Mouse (Mus musculus) NIH3T3 (cell line): ENCODE measurements at regions not wholly inside any gene's neighbourhood (a gene's known extent, or its start where the extent isn't known, plus 50 kb on each side); places are given as distances from the start of the nearest gene placed in this dataset.
"Not testable (repeated sequence)": the region's sequence is repeated elsewhere in the genome, so short reads cannot be mapped to it uniquely, and the experiment has no call there.

Experiments
- DNase-seq: peaks from one replicate; pipeline ENCODE4 v3.0.0-alpha.2; 2012; ENCODE audit warnings: low read depth

DNA sequence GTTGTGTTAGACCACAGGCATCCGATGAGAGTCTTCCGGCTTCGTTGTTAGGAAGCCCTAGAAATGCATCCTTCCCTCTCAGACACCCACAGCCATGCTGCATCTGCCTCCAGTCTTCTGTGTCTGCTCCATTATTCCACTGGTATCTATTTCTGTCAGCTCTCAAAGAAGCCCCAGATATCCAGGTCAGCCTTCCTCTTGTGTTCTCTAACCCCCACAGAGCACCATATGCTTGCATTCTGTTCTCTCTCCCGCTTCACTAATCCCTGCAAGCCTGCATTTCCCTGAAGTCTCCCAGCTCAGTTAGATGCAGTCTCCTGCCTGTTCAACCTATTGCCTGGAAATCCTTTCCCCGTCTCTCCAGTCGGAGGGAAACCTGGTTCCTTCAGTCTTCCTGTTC, 53.6 kb upstream of the Wdfy3 start:
- no peak for DNase-seq

DNA sequence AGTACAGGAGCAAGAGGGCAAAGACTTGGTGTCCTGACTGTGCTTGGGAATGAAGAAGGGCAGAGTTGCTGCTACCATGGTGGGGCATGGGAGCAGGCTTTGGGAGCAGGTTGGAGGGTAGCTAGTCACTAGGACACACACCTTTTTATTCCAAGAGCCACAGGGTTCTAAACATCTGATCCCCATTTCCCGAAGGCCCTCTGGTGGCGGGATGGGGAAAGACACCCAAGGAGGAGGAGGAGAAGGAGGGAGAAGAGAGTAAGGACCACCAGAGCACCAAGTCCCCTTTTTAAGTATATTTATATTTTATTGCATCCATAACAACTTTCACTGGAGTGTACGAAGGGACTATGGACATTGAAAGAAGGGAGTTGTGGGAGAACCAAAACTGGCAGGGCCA, 57.0 kb upstream of the Wdfy3 start:
- DNase-seq = peak; percentile 38

DNA sequence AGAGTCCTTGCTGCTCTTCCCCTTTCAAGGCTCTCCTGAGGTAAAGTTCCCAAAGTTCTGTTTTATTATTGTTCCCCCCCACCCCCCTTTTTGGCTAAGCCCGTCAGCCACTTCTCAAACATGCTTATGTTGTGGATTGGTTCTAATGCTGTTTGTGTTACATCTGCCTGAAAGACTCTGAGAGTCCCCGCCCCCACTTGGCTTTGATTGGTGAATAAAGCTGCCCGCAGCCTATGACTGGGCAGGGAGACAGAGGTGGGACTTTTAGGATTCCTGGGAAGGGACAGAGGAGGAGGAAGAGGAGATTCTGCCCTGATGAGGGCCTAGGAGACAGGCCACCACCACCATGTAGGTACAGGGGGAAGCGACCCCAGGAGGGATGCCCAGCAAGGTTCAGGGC, 78.3 kb upstream of the Wdfy3 start:
- peak; percentile 17 for DNase-seq

DNA sequence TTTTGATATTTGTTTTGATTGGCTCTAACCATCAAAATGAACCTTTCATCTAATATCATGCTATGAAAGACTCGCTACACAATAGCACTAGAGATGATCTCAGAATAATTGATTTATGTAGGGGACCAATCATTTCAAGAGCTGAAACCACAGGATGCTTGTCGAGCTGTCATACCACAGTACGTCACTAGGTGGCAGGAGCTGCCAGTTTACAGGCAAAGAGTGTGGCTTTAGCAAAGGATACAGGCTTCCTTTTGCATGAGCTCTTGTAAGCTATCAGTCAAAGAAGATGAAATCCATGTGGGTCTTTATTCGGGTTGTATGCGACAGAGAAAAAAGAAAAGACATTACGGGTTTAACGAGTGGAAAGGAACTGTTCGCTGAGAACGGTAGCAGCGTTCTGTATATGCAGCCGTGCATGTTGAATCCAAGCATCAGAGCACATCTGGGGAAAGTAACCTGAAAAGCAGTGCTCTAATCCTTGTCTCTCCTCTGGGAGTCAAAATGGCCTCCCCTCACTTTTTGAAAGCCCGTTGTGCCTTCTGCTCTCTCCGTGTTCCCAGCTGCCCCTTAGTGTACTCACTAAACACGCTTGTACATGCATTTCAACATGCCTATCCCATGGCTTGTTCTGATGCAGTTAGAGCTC, 79.9 kb upstream of the Wdfy3 start:
- DNase-seq = peak; percentile 90

DNA sequence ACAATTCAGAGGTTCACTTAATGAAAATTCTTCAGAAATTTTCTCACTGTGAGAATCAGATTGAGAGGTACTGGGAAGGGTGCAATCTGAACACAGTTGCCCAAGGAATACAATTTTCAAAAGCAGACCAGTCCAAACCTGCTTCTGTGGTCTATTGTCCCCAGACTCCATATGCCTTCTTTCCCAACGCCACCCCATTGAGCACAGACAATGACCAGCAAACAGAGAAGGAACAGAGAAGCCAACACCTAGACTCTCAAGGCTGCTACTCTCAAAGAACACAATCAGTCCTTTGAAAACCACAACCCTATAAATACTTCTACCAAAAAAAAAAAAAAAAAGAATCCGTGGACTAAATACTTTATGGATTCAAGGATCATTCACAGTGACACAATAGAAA, 89.9 kb upstream of the Wdfy3 start:
- DNase-seq = no peak

DNA sequence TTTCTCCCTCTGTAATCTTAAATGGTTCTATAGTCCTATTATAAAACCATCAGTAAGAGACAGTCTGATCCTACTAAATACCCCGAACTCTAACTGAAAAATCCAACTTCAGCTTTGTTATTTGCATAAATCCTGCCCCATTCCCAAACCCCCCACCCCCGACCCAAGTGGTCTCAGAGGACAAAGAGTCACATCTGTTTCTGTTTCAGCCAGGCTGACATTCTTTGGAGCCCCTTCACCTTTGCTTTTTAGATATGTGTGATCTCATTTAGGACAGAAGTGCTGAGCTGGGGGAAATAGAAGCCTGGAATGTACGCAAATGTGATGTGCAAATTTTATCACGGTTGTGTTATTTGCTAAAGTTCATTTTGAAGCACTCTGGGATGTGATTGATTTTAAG, 98.3 kb upstream of the Wdfy3 start:
- DNase-seq = no peak

DNA sequence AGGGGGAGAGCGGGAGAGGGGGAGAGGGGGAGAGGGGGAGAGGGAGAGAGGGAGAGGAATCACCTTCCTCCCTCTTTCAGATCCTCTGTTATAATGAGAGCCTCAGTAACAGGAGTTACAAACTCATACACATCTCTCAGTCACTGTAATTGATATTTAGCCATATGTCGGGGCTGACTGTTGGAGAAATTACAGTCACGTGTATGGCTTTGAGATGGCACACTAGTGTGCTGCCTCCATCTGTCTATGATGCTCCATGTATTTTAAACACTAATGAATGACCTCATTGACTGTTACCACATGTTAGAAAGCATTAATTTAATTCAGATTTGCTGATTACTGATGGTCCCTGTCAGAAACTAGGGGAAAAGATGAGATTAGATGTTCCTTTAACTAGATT, 102.1 kb upstream of the Wdfy3 start:
- DNase-seq = no peak

DNA sequence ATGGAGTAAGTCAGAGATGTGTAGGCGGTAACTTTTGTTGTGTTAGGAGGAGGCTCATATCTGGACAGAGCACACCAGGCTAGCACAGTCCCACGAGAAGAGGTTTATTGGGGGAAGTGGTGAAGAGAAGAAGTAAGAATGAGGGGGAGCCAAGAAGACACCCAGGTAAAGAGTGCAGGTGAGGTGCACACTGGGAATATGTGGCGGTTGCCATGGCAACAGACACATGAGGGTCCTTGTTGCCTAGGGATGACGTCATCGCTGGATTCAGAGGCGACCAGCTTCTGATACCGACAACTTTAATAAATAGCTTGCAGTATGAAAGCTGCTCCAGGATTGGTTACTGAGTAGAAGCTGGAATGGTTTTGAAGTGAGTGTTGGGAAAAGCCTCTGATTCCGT, 110.5 kb upstream of the Wdfy3 start:
- no peak for DNase-seq

DNA sequence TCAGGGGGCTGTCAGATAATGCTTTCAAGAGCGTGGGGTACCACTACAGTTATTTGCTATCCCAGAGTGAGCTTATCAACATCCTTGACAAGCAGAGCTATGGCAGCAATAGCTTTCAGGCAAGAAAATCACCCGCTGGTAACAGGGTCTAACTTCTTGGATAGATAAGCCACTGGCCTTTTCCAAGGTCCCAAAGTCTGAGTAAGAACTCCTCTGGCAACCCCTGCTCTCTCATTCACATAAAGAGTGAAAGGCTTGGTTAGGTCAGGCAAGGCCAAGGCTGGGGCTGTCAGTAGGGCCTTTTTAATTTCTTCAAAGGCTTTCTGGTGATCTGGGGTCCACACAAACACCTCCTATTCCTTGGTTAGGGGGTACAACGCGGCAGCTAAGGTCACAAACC, 119.2 kb upstream of the Wdfy3 start:
- DNase-seq = not testable (repeated sequence)

DNA sequence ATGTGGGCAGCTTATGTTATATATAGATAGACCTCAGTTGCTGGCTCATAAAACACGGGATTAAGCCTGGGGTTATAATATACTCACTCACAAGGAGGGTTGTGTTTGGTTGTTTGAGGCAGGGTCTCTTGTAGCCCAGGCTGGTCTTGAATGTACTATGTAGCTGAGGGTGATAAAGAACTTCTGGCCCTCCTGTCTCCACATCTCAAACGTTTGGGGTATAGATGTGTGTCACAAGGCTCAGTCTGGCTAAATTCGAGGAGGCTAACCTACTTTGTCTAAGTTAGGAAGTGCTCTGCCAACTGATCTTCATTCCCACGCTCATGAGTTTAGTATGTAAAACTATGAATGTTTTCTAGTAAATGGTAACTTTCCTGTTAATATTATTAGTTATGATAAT, 136.7 kb upstream of the Wdfy3 start:
- DNase-seq = no peak

DNA sequence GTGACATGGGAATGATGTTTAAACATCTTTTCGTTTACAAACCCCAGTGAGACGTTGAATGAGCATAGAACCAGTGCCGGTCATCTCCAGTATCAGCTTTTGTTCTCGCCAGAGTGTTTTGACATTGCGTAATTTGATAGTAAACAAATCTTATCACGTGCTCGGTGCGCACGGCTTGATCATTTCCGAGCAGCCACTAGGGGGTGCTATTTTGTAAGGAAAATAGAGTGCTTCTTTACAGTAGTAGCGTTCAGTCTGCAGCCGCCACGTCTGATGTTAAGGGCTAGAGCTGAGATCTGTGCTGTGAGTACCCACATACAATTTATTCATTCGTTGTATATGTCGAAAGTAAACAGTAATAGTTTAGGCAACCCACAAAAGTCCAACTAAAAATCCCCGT, 137.2 kb upstream of the Wdfy3 start:
- peak; percentile 89 for DNase-seq

DNA sequence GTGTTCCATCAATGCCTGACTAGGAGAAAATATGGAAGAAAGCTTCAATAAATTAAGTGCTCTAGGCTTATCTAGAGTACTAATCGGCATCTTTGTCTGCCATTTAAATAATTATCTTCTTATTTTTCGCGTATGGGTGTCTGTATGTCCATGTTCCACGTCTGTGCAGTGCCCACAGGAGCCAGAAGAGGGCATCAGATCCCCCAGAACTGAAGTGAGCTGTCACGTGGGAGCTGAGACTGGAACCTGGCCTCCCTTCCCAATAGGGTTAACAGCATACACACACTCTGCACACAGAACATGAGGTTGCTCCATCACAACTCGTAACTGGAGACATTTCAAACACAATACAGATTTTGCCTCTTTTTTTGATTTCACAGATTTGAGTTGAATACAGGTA, 143.4 kb upstream of the Wdfy3 start:
- DNase-seq = peak; percentile 44

DNA sequence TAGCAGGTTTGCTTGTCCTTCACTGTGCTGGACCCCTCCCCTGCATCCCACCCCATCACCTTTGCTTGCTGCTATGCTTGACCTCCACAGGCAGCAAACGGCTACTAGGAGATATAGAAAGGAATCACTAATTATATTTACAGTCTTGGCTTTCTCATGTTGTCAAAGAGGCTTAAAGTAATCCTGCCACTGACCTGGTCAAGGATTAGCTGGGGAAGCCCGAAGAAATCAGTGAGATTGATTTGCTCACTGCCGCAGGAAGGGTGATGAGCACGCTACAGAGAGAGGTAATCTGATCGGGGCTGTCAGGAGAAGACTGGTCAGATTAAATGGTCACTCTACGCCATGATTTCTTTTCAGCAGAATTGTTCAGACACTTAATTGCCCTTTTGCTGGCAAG, 157.4 kb upstream of the Wdfy3 start:
- no peak for DNase-seq

DNA sequence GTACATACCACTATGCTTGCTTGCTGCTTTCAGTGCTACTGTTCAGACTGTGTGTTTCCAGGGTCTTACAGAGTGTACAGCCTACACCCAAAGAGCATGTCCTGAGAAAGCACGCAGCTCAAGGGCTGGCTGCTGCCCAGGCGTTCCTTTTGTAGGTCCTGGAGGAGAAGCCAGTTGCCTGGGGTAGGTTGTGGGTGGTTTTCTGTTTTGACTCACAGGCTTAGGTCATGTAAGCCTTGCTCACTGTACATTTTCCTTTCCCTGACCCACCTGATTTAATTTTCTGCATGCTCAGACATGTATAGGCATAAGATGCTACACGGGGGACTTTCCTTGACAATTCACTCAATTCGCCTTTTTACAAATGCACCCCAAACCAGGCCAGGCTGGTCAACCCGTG, 172.9 kb upstream of the Wdfy3 start:
- DNase-seq = no peak

DNA sequence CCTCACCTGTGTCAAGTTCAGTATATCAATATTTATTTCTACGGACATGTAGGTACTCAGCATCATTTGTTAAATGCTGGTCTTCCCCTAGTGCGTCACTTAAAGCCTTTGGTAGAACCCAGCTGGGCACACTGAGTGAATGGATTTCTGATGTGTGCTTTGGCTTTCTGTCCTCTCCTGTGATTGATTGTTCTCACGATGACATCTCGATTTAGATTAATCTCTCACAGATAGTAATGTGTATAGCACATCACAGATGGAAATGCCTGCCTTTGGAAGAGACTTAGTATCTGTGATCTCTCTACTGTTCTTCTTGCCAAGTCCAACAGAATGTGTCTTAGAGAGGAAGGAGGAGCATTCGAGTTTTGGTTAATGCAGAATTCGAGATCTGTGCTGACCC, 175.0 kb upstream of the Wdfy3 start:
- DNase-seq = no peak

DNA sequence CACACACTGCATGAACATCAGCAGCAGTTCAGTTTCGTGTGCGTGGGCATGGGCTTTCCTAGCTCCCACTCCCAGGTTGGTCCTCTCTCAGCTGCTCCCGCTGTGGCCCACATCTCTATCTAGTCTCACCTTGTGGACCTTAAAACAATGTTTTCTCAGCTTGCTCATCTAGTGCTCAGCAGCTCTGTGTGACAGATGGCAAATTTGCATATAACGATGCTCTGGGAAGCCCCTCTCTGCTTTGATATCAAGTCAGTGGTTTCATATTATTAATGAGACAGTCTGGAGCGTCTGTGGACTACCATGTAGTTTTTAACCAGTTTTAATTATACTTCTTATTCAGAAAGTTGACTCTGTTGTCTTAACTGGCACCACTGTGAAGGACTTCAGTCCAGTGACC, 179.0 kb upstream of the Wdfy3 start:
- DNase-seq = no peak

DNA sequence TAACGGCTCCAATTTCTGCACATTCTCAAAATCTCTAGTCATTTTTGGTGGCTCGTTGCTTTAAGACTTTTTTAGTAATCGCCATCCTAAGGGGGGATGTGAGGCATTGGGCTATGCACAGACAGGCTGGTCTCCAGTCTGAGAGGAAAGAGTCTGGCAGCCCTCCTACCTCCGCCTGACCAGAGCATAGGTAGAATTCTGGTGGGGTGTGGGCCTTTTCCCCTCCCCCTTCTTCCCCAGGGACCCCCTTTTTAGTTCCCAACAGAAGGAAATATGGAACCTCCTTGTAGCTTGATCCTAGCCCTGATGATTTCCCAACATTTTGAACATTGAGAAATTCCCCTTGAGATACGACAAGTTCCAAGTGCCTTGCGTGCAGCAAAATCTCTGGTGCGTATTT, 181.4 kb upstream of the Wdfy3 start:
- DNase-seq = no peak

DNA sequence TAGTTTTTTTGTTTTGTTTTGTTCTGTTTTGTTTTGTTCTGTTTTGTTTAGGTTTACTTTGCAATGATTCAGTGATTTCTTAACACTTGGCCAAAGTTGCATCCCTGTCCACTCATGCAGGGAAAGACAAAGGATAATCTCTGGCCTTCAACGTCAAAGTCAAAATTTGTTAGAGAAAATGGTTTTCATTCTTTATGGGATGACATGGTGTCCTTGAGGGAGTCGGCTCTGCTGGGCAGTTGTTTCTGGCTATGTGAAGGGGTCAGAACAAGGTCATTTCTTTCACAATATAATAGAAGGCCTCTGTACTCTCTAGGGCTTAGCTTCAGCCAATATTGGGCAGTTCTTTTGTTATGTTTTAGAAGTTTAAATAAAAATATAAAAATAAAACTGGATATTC, 184.1 kb upstream of the Wdfy3 start:
- no peak for DNase-seq

DNA sequence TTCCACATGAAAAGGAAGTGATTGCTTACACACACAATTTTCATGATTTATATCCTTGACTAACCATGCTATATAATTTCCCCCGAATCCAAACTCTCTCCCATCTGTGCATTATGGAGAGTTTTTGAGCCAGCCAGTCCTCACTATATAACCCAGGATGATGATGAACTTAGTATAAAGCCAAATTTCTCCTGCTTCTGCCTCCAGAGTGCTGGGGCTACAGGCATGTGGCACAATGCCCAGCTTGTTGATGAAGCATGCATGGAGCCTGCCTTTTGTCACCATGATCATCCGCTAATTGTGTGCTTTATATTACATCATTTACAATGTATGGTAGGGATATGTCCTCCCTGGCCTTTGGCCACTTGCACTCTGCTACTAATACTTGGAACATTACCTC, 187.4 kb upstream of the Wdfy3 start:
- no peak for DNase-seq

DNA sequence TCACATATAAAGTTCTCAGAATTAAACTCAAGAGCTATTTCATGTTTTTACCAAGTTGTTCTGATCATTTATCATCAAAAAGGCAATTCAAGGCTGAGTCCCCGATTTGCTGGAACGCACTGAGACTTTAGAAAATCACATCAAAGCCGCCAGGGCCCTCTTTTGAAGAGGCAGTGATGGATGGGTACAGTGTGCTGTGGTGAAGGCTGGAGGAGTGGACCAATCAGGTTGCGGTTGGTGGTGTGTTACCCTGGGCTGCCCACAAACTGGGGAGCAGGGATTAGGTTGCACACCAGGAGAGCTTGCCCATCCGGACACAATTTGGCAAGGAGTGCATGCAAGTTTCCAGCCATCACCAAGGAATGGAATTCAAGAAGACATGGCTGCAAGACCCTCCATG, 191.9 kb upstream of the Wdfy3 start:
- DNase-seq = no peak

DNA sequence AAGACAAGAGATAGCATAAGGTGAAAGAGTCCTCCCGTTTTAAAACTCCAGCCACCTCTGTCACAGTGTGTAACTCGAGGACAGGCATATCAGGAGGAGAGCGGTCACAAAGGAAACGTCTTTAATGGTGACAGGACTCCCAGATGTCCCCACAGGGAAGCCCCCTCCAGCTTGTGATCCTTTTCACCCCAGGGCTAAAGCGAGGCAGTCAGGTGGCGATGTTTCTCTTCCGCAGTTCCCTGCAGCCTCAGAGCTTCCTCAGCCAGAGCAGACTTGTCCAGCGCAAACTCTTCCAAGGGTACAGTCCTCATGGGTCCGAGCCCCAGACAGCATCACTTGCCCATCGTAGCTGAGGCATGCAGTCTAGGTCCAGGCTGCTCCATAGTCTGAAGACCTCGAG, 196.7 kb upstream of the Wdfy3 start:
- no peak for DNase-seq

DNA sequence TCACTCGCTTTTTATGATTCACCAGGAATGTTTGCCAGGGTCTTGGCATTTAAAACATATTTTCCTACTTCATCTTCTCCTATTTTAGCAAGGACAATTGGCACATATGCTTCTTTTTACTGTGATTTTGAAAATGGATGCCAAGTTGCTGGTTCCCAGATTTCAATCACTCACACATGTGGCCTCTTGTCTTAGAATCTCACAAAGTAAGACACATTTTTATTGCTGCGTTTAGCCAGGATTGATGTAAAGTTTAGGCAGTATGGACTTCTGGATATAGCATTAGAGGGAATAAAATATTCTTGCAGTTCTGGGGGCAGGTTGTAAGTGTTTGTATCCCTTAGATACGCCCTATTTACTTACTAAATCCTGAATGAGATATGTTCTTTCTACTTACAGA, 197.4 kb upstream of the Wdfy3 start:
- DNase-seq = no peak

DNA sequence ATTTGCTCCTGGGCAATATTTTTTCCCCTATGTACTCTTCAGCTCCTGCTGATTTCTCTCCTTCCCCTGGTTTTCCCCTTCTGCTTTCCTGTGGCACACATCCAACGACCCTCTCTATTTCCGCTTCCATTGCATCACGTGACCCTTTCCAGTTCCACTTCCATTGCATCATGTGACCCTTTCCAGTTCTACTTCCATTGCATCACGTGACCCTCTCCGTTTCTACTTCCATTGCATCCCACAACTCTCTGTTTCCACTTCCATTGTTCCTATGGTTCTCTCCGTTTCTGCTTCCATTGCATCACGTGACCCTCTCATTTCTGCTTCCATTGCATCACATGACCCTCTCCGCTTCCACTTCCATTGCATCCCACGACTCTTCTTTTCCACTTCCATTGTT, 199.5 kb upstream of the Wdfy3 start:
- DNase-seq = no peak

DNA sequence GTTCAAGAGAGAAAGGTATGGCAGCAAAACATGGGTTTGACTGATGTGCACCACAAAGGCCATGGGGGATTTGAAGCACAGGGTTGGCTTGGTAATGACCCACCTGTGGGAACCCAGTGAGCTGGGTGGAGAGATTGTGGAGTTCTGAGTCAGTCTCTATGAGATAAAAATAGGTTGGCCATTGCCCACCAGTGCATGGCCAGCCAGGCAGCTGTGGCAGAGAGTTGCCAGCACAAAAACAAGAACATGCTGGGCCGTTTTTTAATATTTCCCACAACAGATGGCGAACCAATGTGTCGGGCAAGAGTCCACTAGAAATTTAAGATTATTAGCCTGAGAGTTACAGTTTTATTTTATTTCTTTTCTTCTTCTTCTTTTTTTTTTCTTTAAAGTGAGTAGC, 205.6 kb upstream of the Arhgap24 start:
- no peak for DNase-seq

DNA sequence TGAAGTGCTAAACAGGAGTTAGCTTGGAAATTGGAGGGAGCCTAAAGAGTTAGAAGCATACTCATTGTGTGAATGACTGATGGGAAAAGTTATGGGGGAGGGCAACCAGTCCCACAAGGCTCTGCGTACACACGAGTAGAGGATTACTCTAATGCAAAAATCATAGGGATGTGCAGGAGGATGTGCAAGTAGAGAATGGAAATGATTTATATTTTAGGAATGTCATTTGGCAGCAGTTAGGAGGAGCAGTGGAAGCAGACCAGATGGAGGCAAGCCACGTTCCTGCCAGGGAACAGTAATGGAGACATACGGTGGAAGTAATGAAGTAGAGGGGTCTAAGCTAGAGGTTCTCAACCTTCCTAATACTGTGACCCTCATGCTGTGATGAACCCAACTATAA, 194.1 kb upstream of the Arhgap24 start:
- DNase-seq = peak; percentile 51
